Mouse (Mus musculus): ENCODE results near the gene Ripor1.

Gene Ripor1

GRCm38 (mm10) chr8:105624401-105624800 lies 19.3 kb downstream of the Ripor1 start:
- in situ Hi-C loops (cut with MboI; ENCODE audit: low sequenced_read_pairs) = no loop called here

DNA sequence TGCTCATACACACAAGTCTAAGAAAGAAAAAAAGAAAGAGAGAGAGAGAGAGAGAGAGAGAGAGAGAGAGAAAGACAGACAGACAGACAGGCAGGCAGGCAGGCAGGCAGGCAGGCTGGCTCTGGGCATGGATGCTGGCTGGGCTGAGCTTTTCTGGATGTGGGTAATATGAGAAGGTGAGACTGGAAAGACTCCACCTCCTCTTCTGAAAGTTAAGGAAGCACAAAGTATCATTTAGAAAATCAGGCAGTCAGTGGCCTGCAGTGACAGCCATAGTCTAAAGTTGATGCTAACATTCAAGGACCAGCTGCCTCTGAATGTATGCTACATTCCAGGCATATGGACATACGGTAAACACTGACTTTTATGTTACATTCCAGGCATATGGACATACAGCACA lies 19.8 kb downstream of the Ripor1 start:
- in situ Hi-C loops (cut with MboI; ENCODE audit: low sequenced_read_pairs) = no loop called here

GRCm38 (mm10) chr8:105626086-105626485 lies 21.0 kb downstream of the Ripor1 start:
- in situ Hi-C loops (cut with MboI; ENCODE audit: low sequenced_read_pairs) = no loop called here

GRCm38 (mm10) chr8:105629337-105629736 lies 24.3 kb downstream of the Ripor1 start:
- in situ Hi-C loops (cut with MboI; ENCODE audit: low sequenced_read_pairs) = no loop called here

DNA sequence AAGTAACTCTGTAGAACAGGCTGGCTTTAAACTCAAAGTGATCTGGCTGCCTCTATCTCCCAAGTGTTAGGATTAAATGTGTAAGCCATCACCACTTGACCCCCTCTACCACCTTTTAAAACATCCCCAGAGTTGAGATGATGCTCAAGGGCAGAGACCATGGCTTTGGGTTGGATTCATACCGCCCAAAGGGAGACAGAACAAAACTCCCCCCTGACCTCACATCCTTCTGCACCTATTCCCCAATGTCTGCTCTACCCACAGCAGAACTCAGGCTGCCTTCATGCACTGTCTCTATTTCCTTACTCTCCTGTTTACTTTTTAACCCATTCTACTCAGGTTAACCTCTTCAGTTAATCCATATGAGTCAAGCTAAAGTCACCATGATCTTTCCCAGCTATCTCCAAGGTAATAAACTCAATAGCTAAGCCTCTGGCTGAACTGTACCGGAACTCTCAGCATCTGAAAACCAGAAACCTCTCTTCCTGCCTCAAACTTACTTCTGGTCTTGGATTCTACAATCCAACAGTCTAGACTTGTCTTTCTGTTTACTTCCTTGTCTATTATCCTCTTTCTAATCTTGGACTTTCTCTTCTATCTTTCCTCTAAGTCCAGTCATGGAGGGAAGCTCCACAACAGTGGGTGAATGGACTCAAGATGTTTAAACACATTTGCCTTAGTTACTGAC lies 29.9 kb downstream of the Ripor1 start:
- in situ Hi-C loops (cut with MboI; ENCODE audit: low sequenced_read_pairs) = no loop called here

- in situ Hi-C loops (cut with MboI; ENCODE audit: low sequenced_read_pairs) = no loop called here
These were observed 30.4 kb downstream of the Ripor1 start for GRCm38 (mm10) chr8:105635481-105635880.

DNA sequence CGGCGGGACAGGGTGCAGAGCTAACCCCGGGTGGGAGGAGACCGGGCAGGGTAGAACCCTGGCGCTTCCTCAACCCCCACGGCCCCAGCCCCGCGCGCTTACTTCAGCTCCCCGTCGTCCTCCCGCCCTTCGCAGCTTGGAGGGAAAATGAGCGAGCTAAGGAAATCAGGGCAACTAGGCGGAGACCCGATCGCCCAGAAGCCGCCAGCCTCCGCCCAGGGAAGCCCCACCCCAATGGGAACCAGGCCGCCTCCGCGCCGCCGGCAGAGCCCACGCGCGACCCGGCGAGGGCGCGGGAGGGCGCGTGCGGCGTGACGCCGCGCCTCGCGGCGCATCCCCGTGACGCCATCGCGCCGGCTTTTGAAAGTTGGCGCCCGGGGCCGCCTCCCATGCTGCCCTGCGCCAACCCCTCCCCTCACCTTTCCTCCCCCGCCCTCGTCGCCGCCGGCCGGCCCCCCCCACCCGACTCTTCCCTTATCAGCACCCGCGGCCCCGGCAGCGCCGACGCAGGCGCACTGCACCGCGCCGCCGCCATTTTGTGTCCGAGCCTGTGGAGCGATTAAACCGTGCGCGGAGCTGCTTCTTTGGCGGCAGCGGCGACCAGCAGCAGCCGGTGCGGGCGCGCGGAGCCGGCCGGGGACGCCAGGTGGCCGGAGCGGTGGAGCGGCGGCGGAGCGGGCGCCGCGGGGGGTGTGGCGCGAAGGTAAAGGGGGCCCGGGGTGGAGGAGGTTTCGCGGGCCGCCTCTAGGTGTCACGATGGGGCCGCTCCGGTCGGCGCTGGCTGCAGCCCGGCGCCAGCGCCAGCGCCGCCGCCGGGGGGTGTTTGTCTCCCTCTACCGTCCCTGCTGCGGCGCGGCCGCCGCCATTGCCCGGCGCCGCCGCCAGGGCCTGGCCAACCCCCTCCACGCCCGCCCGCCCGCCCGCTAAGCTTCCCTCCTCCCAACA lies 31.2 kb downstream of the Ripor1 start, which contains the start of gene Ctcf:
Gene Ctcf (plus strand): TSS at position 551 of the 945 bp plus-strand sequence.
- in situ Hi-C loops (cut with MboI; ENCODE audit: low sequenced_read_pairs) = no loop called here

GRCm38 (mm10) chr8:105636963-105637510 lies 32.0 kb downstream of the Ripor1 start, which contains the start of gene Agrp:
Gene Agrp, minus strand, starts transcription at chr8:105637393.
- in situ Hi-C loops (cut with MboI; ENCODE audit: low sequenced_read_pairs) = no loop called here

DNA sequence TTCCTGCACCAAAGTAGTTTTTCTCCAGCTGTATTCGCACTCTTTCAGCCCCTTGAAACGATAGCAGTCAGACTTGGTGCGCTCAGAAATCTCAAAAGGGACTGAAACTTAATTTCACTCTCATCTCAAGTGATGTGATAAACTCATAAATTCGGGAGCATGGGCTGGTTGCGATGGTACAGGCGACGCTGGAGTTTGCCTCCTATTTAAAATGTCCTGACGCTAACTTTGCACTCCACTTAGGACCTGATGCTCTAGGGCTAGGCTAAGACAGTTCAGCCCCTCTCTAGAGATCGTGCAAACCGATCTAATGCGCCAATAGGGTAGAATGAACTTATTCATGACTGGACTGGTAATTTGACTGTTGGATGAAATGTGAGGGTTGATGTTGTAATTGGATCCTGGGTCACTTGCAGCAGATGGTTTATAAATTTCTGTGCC lies 32.6 kb downstream of the Ripor1 start:
- in situ Hi-C loops (cut with MboI; ENCODE audit: low sequenced_read_pairs) = no loop called here

DNA sequence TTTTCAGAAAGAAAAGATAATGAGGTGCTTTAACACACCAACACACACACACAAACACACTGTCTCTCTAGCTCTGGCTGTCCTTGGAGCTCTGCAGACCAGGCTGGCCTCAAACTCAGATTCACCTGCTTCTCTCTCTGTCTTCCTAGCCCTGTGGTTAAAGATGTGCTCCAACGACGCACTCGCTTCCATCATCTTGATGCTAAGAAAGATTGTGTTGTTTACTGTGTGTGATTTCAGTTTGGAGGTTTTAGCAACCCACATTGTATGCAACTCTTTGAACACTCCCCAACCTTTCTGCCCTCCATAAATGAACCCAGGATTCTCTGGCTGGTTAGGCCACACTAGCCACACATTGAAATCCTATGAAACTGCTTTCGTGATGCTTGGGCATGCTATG lies 33.5 kb downstream of the Ripor1 start:
- in situ Hi-C loops (cut with MboI; ENCODE audit: low sequenced_read_pairs) = no loop called here

GRCm38 (mm10) chr8:105639835-105640234 lies 34.8 kb downstream of the Ripor1 start:
- in situ Hi-C loops (cut with MboI; ENCODE audit: low sequenced_read_pairs) = no loop called here

- in situ Hi-C loops (cut with MboI; ENCODE audit: low sequenced_read_pairs) = no loop called here
These were observed 35.5 kb downstream of the Ripor1 start for GRCm38 (mm10) chr8:105640511-105640910.

- in situ Hi-C loops (cut with MboI; ENCODE audit: low sequenced_read_pairs) = no loop called here
These were observed 40.1 kb downstream of the Ripor1 start for GRCm38 (mm10) chr8:105645205-105645604.

DNA sequence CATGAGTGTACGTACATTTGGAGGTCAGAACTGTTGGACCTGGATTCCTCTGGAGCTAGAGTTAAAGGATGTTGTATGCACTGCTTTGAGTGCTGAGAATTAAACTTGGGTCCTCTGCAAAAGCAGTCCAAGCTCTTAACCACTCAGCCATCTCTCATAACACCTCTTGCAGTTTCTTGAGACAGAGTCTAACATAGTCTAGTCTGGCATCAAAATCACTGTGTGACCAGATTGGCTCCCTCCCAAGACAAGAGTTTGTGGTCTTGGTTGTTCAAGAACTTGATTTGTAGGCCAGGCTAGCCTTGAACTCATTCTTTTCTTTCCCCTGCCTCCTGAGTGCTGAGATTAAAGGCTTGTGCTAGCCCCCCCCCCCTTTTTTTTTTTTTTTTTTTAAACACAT lies 43.9 kb downstream of the Ripor1 start:
- in situ Hi-C loops (cut with MboI; ENCODE audit: low sequenced_read_pairs) = no loop called here

DNA sequence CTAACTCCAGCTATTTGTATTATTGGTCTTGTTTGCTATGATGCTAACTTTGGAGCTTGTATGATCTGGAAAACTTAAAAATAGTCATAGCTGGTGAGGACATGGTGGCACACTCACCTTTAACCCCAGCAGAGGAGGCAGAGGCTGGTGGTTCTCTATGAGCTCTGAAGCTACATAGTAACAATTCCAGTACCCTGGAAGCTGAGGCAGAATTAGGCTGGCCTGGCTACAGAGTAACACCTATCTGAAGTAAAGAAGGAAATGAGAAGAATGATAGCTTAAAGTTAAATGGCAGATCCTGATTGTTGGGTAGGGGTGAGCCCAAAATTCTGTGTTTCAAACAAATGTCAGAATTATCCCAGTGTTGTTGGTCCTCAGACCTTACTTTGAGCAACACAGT lies 52.6 kb downstream of the Ripor1 start:
- in situ Hi-C loops (cut with MboI; ENCODE audit: low sequenced_read_pairs) = no loop called here

GRCm38 (mm10) chr8:105661167-105661566 lies 56.1 kb downstream of the Ripor1 start:
- in situ Hi-C loops (cut with MboI; ENCODE audit: low sequenced_read_pairs) = no loop called here
